Mouse (Mus musculus) hindlimb bud, embryonic 11.5 days (tissue): ENCODE measurements around the gene Slc26a9.

Source experiments
- DNase-seq: peaks from one replicate; pipeline ENCODE4 v3.0.0-alpha.2; 2012; ENCODE audit warnings: low read depth, low spot score; ENCODE audit errors: extremely low spot score

The Slc26a9 gene

DNA sequence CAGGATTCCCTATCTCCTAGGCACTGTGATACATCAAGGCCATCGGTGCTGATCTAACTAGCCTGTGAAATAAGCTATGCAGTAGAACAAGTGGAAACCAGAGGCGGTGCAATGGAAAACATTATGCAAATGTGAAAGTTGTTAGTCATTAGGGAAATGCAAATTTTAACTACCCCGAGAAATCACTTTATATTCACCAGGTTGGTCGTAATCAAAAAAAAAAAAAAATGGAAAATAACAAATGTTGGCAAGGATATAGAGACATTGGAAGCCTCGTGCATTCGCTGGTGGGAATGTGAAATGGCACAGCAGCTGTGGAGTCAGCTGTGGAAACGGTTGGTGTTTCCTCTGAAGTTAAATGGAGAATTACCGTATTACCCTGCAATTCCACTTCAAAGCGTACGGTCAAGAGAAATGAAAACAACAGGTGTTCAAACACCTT, 77.1 kb downstream of the Slc26a9 start:
- DNase-seq, result no peak
